Mouse (Mus musculus) kidney, embryonic 15.5 days (tissue): ENCODE measurements around the gene Sf3b3. TPM values are rescaled to one million over a fixed set of nuclear protein-coding genes. Genes with fewer than 3 reads are reported as not detected.
"Not testable (repeated sequence)": the region's sequence is repeated elsewhere in the genome, so short reads cannot be mapped to it uniquely, and the experiment has no call there.

Source experiments
- ATAC-seq: fragments of 200-750 bp; cut with Nextera tagmentation; replicated peaks from 2 replicates; pipeline ENCODE4 v1.8.0; 2017; ENCODE audit warnings: moderate TSS enrichment; ENCODE audit not compliant: low FRiP score
- H3K27ac ChIP-seq: fragments of 300-500 bp; sonication (generic); 2 replicates; pipeline ENCODE4 v1.5.1; 2015; ENCODE audit warnings: mild to moderate bottlenecking, inconsistent platforms
- H3K27me3 ChIP-seq: fragments of 300-500 bp; sonication (generic); 2 replicates; pipeline ENCODE4 v1.6.1; 2015; ENCODE audit warnings: inconsistent platforms
- H3K36me3 ChIP-seq: fragments of 300-500 bp; sonication (generic); 2 replicates; pipeline ENCODE4 v1.6.1; 2015; ENCODE audit warnings: inconsistent platforms
- H3K4me1 ChIP-seq: fragments of 300-500 bp; sonication (generic); 2 replicates; pipeline ENCODE4 v1.6.1; 2015; ENCODE audit warnings: inconsistent platforms
- H3K4me2 ChIP-seq: fragments of 300-500 bp; sonication (generic); 2 replicates; pipeline ENCODE4 v1.6.1; 2015; ENCODE audit warnings: moderate library complexity, mild to moderate bottlenecking, inconsistent platforms
- H3K4me3 ChIP-seq: fragments of 300-500 bp; sonication (generic); replicated peaks from 2 replicates; pipeline ENCODE4 v1.5.1; 2015; ENCODE audit warnings: mild to moderate bottlenecking, inconsistent platforms
- H3K9ac ChIP-seq: fragments of 300-500 bp; sonication (generic); 2 replicates; pipeline ENCODE4 v1.6.1; 2015; ENCODE audit warnings: mild to moderate bottlenecking, inconsistent platforms
- H3K9me3 ChIP-seq: fragments of 300-500 bp; sonication (generic); replicated peaks from 2 replicates; pipeline ENCODE4 v1.6.1; 2016; ENCODE audit warnings: inconsistent platforms
- WGBS: fragments of 180-500 bp; shearing (Covaris S2); methylation state at CpG from one replicate; pipeline ENCODE4 v1.1.7; 2015; ENCODE audit warnings: mixed read lengths; 5-methylcytosine and 5-hydroxymethylcytosine counted together
- polyA plus RNA-seq: library from polyadenylated mRNA; unstranded; fragments of >200 nt; fragmentation: Nextera tagmentation; extraction: Ambion mirVana; gene quantifications from 2 replicates; pipeline ENCODE4 v1.2.1, GENCODE M21; 2015

Sf3b3 gene
- polyA plus RNA-seq, 1 experiment from 2014 or later: 167 TPM

DNA sequence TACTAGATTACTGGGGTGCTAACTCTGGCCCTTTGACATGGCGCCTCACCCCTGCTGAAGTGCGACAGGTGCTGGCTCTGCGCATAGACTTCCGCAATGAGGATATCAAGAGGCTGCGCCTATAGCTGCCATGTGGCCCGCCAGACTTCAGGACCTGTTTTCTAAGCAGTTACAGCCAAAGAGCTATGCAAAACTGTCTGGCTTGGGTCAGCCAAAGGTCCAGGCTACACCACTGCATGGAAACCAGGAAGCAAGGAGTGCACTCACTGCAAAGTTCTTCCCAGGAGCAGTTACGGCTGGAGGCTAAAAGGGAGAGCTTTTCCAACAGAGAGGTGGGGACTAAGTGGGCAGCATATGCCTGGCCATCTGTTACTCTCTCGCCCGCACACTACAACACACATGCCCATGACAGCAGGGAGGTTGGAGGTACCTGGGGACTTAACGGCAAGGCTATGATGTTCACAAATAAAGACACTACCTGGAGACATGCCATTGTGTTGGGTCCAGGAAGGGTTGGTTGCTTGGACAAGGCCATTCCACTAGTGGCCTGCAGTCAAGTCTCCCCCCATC lies 35.2 kb upstream of the Sf3b3 start:
- H3K9ac ChIP-seq: no peak overlapping the region
- WGBS: 92% methylated on average over 10 of the region's 10 CpGs
- H3K27me3 ChIP-seq: no peaks in the 10 kb centered on the region
- H3K9me3 ChIP-seq: no peaks in the 10 kb centered on the region
- H3K4me1 ChIP-seq: no peaks in the 10 kb centered on the region
- no peak overlapping the region for H3K27ac ChIP-seq
- H3K4me2 ChIP-seq: no peak overlapping the region
- H3K4me3 ChIP-seq: no peak overlapping the region
- H3K36me3 ChIP-seq: peaks cover 92% of the 10 kb centered on the region
- no peak for ATAC-seq

DNA sequence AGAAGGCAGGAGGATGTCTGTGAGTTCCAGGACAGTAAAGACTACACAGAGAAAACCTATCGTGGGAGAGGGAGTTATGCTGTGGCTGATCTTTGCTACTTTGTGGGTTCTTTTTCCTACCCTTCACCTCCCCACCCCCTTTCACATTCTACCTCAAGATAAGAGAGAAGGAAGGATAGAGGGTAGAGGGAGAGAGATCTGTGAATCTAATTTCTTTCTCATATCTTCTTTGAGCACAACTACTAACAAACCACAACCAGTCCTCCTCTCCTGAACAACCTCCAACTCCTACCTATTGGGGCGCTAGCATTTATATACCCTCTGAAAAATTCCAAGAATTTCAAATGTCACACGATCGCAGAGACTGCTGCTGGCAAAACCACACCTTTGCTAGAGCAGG lies 31.3 kb upstream of the Sf3b3 start:
- H3K9ac ChIP-seq: no peak overlapping the region
- no peak overlapping the region for H3K4me3 ChIP-seq
- H3K9me3 ChIP-seq: no peaks in the 10 kb centered on the region
- no peak for ATAC-seq
- peaks cover 98% of the 10 kb centered on the region for H3K36me3 ChIP-seq
- no peaks in the 10 kb centered on the region for H3K27me3 ChIP-seq
- WGBS: 87% methylated on average over 4 of the region's 4 CpGs
- no peaks in the 10 kb centered on the region for H3K4me1 ChIP-seq
- no peak overlapping the region for H3K4me2 ChIP-seq
- H3K27ac ChIP-seq: no peak overlapping the region

DNA sequence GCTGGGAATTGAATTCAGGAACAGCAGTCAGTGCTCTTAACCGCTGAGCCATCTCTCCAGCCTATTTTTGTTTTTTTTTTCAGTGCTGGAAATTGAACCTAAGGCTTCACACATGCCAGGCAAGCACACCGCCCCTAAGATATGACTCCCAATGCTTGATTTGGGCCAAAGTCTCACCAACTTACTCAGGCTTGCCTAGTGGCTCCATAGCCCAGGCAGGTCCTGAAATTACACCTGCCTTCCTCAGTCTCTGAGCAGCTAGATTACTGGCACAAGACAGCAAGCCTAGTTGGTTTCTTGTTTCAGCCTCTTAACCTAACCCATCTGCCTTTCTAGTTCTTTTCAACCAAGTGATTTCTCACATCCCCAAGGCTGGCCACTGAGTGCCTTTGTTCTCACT lies 23.9 kb upstream of the Sf3b3 start:
- Histone ChIP-seq H3K9me3 (no peaks in the 10 kb centered on the region), H3K4me3 (no peak overlapping the region), H3K4me1 (no peaks in the 10 kb centered on the region), H3K27me3 (no peaks in the 10 kb centered on the region), H3K27ac (no peak overlapping the region), H3K36me3 (peaks cover 98% of the 10 kb centered on the region), H3K4me2 (no peak overlapping the region), H3K9ac (no peak overlapping the region)
- WGBS: 92% methylated on average over 2 of the region's 2 CpGs
- ATAC-seq: no peak

DNA sequence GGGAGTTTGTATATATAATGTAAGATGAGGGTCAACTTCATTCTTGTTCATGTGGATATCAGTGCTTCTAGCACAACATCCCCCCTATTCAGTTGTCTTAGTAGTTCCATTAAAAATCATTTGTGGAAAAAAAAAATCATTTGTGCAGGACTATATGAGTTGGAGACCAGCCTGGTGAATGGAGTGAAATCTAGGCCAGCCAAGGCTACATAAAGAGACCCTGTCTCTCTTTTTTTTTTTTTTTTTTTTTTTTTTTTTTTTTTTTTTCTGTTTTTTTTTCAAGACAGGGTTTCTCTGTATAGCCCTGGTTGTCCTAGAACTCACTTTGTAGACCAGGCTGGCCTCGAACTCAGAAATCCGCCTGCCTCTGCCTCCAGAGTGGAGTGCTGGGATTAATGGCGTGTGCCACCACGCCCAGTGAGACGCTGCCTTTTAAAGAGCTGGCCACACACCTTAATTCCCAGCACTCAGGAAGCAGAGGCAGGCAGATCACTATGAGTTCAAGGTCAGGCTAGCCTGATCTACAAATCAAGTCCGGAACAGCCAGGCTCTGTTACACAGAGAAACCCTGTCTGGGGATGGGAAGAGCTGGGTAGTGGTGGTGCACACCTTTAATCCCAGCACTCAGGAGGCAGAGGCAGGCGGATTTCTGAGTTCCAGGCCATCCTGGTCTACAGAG lies 14.9 kb upstream of the Sf3b3 start:
- not testable (repeated sequence) for H3K9ac ChIP-seq, H3K27ac ChIP-seq

DNA sequence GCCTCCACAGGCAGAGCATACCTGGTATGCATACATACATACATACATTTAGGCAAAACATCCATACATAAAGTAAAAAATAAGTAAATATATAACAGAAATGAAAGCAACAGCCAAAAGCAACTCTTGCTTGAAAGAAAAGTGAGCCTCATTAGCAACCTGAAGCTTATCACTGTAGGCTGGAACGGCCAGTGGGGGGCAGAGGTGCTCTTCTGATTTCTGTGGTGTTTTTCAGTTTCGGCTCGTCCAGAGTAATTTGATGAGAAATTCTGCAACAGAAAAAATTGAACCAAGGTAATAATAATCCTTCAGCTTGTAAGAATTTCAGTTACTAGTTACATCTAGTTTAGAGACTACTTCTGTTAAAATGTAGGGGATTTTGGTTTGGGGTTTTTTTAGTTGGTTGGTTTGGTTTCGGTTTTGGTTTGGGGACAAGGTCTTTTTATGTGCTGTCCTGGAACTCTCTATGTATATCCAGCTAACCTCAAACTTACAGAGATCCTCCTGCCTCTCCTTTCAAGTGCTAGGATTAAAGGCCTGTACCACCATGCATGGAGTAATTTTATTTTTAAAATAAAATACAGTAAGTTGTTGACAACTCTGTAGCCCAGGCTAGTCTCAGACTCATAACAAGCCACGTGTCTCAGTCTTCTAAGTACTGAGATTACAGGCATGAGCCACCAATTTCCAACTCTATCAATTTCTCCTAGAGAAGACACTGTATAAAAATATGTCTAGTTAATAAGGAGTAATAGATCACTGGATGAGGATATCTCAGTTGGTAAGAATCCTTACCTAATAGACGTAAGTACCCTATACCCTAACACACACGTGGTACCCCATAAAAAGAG lies 13.3 kb upstream of the Sf3b3 start:
- Histone ChIP-seq H3K4me2 (no peak overlapping the region), H3K4me1 (no peaks in the 10 kb centered on the region), H3K27ac (no peak overlapping the region), H3K36me3 (peaks cover 95% of the 10 kb centered on the region), H3K9me3 (no peaks in the 10 kb centered on the region), H3K4me3 (no peak overlapping the region), H3K27me3 (no peaks in the 10 kb centered on the region), H3K9ac (no peak overlapping the region)
- WGBS: 75% methylated on average over 7 of the region's 7 CpGs
- no peak for ATAC-seq

More for the DNA sequence above, 14.9 kb upstream of the Sf3b3 start:
- whole genome bisulfite sequencing: 94% methylated on average over 7 of the region's 7 CpGs
- not testable (repeated sequence) for ATAC-seq, H3K27me3 ChIP-seq, H3K4me1 ChIP-seq, H3K4me2 ChIP-seq, H3K4me3 ChIP-seq, H3K9me3 ChIP-seq
- H3K36me3 ChIP-seq: peaks cover 94% of the 10 kb centered on the region

DNA sequence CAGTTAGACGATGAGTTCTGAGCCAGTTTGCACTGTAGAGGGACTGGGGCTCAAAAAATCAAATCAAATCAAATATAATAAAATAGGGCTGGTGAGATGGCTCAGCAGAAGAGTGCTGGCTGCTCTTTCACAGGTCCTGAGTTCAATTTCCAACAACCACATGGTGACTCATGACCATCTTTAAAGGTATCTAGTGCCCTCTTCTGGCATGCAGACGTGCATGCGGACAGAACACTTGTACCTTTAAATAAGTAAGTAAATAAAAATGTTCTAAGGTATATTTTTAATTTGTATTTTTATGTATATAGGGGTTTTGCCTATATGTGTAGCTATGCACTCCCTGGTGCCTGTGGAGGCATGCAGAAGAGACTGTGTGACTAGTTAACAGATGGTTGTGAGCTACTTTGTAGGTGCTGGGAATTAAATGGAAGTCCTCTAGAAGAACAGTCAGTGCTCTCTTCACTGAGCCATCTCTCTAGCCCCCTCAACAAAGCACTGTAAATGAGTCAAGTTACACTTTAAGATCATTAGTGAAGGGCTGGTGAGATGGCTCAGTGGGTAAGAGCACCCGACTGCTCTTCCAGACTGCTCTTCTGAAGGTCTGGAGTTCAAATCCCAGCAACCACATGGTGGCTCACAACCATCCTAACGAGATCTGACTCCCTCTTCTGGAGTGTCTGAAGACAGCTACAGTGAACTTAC lies 10.3 kb upstream of the Sf3b3 start:
- no peak for ATAC-seq
- Histone ChIP-seq H3K36me3 (peaks cover 95% of the 10 kb centered on the region), H3K9me3 (no peaks in the 10 kb centered on the region), H3K4me3 (no peak overlapping the region), H3K9ac (no peak overlapping the region), H3K4me2 (no peak overlapping the region), H3K27ac (no peak overlapping the region), H3K4me1 (no peaks in the 10 kb centered on the region), H3K27me3 (no peaks in the 10 kb centered on the region)
- 83% methylated on average over 5 of the region's 5 CpGs for WGBS

DNA sequence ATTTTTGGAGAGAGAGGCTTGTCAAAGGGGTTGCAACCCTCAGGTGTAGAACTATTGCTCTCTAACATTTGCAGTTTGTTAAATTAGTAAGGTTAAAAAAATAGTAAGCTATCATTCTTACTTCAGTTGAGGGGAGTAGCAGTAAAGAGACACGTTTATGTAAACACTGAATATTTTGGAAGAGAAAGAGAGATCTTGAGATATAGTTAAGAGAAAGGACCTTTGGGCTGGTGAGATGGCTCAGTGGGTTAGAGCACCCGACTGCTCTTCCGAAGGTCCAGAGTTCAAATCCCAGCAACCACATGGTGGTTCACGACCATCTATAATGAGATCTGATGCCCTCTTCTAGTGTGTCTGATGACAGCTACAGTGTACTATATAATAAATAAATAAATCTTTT lies 9.5 kb upstream of the Sf3b3 start:
- H3K4me2 ChIP-seq, H3K27ac ChIP-seq, H3K9ac ChIP-seq, H3K27me3 ChIP-seq, H3K9me3 ChIP-seq, H3K4me3 ChIP-seq, H3K4me1 ChIP-seq, ATAC-seq: not testable (repeated sequence)
- H3K36me3 ChIP-seq: peaks cover 97% of the 10 kb centered on the region
- WGBS: 90% methylated on average over 4 of the region's 4 CpGs

DNA sequence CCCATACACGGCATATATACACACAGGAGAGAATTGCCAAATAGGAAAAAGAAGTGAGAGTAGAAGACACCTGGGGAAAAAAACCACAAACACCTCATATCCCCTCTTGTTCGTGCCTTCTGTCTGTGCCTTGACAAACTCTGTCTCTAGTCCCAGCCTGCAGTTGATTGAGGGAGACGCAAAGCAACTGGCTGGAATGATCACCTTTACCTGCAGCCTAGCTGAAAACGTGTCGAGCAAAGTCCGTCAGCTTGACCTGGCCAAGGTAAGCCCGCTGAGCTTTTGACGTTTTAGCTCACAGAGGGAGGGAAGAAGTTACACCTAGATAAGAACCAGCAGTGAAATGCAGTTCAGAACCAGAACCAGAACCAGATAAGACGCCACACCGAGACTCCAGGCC lies 4.6 kb upstream of the Sf3b3 start:
- WGBS: 94% methylated on average over 10 of the region's 10 CpGs
- Histone ChIP-seq H3K9ac (no peak overlapping the region), H3K4me1 (peaks cover 10% of the 10 kb centered on the region), H3K36me3 (peaks cover 68% of the 10 kb centered on the region), H3K4me2 (no peak overlapping the region), H3K27ac (no peak overlapping the region), H3K9me3 (no peaks in the 10 kb centered on the region), H3K4me3 (no peak overlapping the region), H3K27me3 (no peaks in the 10 kb centered on the region)
- no peak for ATAC-seq

DNA sequence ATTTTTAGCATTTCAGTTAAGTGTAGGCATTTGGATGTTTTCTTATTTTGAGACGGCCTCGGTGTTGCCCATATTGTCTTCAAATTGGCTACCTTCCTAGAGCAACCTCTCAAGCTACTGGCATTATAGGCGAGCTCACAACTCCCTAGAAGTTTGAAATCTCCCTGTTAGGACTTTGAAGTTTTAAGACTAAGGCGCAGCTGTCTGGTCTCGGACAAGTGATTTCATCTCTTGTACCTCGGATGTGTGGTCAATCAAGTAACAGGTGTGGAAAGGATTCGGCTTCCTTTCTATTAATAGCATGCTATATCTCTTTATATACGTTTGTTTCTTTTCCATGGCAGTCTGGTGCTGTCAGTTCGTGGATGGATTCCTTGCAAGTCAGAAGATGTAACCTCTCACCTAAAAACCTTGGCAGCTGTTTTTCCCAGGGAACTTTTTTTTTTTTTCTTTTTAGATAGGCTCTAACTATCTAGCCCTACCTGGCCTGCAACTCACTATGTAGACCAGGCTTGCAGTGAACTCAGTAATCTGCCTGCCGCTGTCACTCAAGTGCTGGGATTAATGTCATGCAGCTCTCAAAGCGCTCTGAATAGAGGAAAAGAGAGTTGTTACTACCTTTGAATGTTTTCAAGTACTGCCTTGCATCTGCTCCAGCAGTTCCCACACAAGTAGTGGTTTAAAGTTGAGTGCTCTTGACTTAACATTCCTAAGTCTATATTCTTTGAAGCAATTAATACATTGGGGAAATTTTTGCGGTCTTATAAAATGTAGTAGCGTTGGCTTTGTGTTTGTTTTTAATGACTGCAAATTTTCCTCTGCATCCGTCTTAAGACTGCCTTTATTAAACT lies 1.3 kb upstream of the Sf3b3 start:
- Histone ChIP-seq H3K27ac (no peak overlapping the region), H3K36me3 (peaks cover 54% of the 10 kb centered on the region), H3K9me3 (no peaks in the 10 kb centered on the region), H3K4me2 (peak overlapping the region; percentile 71), H3K4me3 (peak overlapping the region; percentile 88), H3K27me3 (no peaks in the 10 kb centered on the region), H3K9ac (peak overlapping the region; percentile 90), H3K4me1 (peaks cover 31% of the 10 kb centered on the region)
- whole genome bisulfite sequencing: 57% methylated on average over 14 of the region's 14 CpGs
- ATAC-seq: no peak

DNA sequence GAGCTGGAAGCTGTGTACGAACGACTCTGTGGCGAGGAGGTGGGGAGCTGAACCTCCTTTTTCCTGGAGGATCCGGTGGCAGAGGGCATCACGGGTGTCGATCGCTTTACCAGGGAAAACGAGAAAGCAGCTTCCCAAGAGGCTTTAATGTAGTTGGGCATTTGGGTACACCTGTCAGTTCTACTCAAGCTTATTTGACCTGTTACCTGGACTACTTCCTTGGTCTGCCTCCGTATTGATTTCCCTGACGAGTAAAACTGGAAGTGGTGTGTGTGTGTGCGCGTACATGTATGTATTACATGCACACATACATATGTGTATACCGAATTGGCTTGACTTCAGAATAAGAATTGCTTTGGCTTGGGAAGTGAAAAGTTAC lies 573 bp upstream of the Sf3b3 start:
- H3K36me3 ChIP-seq: peaks cover 54% of the 10 kb centered on the region

DNA sequence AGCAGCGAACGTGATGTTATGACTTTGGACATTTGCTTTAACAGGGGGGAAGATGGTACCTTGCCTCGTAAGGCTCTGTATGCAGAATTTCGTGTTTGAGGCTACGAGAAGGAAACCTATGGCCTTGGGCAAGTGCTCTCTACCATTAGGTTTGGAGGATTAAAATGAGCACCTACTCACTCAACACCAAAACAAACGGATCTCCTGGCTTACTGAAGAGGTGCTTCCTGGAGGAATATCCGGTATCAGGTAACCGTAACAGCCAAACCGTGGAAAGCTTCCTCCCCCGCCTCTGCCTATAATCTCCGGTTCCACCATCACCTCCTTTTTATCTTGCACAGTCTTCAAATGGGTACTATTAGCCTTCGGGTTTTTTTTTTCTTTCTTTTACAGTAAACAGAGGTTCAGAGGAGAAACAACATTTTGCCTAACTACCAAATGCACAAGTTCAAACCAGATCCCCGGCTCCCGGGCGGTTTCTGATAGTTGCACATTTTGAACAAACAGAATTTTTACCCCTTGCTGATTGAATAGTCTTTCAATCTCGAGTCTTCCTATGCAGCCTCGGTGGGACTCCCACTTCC lies 674 bp downstream of the Sf3b3 start:
- WGBS: 3% methylated on average over 17 of the region's 17 CpGs
- no peaks in the 10 kb centered on the region for H3K9me3 ChIP-seq
- ATAC-seq: no peak
- H3K4me3 ChIP-seq: peak overlapping the region; percentile 88
- peak overlapping the region; percentile 94 for H3K27ac ChIP-seq
- H3K4me2 ChIP-seq: peak overlapping the region; percentile 71
- peak overlapping the region; percentile 90 for H3K9ac ChIP-seq
- H3K4me1 ChIP-seq: peaks cover 31% of the 10 kb centered on the region
- no peaks in the 10 kb centered on the region for H3K27me3 ChIP-seq
- peaks cover 52% of the 10 kb centered on the region for H3K36me3 ChIP-seq

More for the DNA sequence above, 573 bp upstream of the Sf3b3 start:
- Histone ChIP-seq H3K4me2 (peak overlapping the region; percentile 71), H3K4me1 (peaks cover 31% of the 10 kb centered on the region), H3K27me3 (no peaks in the 10 kb centered on the region), H3K9me3 (no peaks in the 10 kb centered on the region), H3K4me3 (peak overlapping the region; percentile 88), H3K27ac (peak overlapping the region; percentile 94), H3K9ac (peak overlapping the region; percentile 90)
- no peak for ATAC-seq
- WGBS: under 1% methylated on average over 13 of the region's 13 CpGs
